Mouse (Mus musculus) frontal cortex, adult 2 months (tissue): ENCODE data around the gene Mipep. TPM values are rescaled to one million over a fixed set of nuclear protein-coding genes. Genes with fewer than 3 reads are reported as not detected.
A peak's percentile ranks its signal among the peaks of the same experiment; 100 is the strongest.

Experiments
- DNase-seq, 2 experiments: peaks; one replicate each; pipeline ENCODE4 v3.0.0; 2022; ENCODE audit warnings: low spot score in 1 of 2; ENCODE audit errors: extremely low spot score in 1 of 2
- polyA plus RNA-seq: library from polyadenylated mRNA; depleted of rRNA; stranded (reverse); fragments of >200 nt; gene quantifications from 2 replicates; pipeline ENCODE4 v1.2.3, GENCODE M21; 2012

The Mipep gene
- polyA plus RNA-seq, 1 experiment, result 16.7 TPM

- no peak for DNase-seq
These were observed 13.2 kb downstream of the Mipep start for GRCm38 (mm10) chr14:60797596-60797995.

DNA sequence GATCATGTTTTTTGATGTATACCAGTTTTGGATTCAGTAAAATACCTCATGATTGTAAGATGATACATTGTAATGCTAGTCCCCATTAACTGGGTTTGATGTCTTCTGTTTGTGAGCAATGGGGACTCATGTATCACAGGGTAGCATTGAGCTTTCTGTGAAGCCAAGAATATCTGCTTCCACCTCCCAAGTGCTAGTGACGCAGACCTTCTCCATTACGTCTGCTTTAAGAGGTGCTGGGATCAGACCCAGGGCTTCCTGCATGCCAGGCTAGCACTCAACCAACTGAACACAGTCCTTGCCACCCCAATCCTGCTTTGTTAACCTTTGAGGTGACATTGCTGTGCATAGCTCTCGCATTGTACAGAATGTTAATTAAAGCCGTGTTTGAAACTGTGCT lies 14.3 kb downstream of the Mipep start:
- DNase-seq, result no peak

DNA sequence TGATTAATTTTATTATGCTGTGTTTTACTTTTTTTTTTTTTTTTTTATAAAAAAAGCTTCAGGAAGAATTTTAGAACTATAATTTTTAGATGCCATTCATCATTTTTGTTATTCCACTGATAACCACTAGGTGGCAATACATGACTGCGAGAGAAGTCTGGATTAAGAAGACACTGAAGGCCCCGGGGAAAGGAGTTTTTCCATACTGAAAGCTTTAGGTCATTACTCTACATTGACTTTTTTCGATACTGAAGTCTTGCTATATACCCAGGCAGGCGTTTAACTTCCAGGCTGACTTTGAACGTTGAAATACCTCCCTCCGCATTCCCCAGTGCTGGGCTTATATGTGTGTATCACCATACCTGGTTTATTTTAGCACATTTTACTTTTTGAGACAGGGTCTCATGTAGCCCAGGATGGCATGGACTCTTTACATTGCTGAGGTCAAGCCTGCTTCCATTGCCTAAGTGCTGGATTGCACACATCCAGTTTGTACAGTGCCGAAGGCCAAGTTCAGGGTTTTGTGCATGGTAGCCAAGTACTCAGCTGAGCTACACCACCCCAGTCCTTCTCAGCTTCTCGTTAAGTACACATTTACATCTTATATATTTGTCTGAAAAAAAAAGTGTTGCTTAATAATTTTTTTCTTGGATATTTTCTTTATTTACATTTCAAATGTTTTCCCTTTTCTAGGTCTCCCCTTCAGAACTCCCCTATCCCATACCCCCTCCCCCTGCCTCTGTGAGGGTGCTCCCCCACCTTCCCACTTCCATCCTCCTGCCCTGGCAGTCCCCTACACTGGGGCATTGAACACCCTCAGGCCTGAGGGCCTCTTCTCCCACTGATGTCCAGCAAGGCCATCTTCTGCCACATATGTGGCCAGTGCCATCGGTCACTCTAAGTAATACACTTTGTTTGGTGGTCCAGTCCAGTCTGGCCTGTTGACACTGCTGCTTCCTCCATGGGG lies 15.7 kb downstream of the Mipep start:
- peak in 1 of 2 experiments; percentile 69 for DNase-seq

DNA sequence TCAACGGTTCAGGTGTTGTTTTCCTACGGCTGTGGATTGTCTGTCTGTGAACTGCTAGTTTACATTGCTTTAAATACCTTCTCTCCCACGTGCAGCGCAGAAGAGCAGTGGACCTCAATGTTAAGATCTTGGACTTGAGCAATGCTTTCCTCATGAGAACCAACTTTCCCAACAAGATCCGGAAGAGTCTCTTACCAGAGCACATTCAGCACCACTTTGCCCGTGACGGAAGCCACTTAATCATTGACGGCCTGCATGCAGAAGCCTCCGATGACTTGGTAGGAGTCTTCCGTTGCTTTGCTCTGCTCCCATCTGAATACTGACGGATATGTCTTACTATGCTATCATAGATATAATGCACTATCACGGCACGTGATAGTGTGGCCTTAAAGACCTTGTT lies 17.7 kb downstream of the Mipep start:
- DNase-seq, result no peak

- no peak for DNase-seq
These were observed 20.6 kb downstream of the Mipep start for GRCm38 (mm10) chr14:60804978-60805377.

- no peak for DNase-seq
These were observed 21.5 kb downstream of the Mipep start for GRCm38 (mm10) chr14:60805871-60806270.

DNA sequence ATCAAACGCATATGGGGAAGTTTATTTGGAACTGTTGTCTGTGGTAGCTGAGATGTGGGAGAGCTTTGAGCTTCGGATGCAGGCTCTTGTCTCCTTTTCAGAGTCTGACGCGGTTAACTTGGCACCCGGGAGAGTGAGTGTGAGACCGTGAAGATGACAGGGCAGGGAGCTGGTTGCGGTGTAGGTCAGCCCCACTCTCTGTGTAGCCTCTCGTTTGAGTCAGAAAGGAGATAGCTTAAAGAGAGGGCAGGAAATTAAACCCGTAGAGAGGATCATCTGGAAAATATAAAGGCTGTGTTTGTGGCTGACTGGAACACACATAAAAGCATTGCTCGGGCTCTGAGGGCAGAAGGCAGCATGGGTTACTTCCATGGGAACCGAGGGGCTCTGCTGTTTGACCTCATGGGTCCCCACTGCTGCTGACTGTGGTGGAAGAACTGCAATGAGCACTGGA lies 22.5 kb downstream of the Mipep start:
- DNase-seq, result peak in 1 of 2 experiments; percentile 56

DNA sequence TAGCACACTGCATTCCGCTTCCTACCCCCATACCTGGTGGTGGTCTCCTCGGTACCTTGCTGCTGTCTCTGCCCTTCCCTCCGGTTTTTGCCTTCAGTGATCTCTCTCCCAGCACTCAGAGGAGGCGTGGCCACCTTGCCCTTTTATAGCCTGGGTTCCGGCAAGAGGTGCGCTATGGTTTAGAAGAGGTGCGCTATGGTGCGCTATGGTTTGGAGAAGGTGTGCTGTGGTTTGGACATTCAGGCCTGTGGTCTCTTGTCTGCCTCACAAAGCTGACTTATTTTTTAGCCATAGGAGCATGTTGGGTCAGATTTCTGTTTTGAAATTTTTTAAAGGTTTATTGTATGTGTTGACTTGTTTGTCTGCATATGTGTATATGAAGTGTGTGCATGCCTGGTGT lies 25.5 kb downstream of the Mipep start:
- no peak for DNase-seq

GRCm38 (mm10) chr14:60811547-60811946 lies 27.2 kb downstream of the Mipep start:
- no peak for DNase-seq

DNA sequence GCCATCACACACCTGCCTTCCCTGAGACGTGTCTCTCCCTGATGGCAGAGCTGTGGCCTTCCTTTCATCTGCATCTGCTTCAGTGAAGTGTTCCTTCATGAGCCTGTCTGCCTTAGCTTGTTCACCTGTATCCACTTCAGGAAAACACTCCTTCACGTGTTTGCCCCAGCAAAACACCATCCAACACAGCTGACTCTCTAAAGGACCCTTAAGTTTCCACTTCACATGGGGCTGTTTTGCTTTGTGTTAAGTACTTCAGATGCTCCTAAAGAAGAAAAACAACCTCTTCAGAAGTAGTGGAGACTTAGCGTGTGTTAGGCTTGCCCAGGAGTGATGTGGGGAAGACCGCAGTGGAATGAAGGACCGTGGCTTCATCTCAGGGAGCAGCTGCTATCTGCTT lies 30.7 kb downstream of the Mipep start:
- DNase-seq, result no peak

- DNase-seq, result no peak
These were observed 33.7 kb downstream of the Mipep start for GRCm38 (mm10) chr14:60818045-60818444.

GRCm38 (mm10) chr14:60830096-60830495 lies 45.7 kb downstream of the Mipep start:
- no peak for DNase-seq

GRCm38 (mm10) chr14:60836709-60837108 lies 52.3 kb downstream of the Mipep start:
- no peak for DNase-seq

- DNase-seq, result no peak
These were observed 55.3 kb downstream of the Mipep start for GRCm38 (mm10) chr14:60839654-60840053.

DNA sequence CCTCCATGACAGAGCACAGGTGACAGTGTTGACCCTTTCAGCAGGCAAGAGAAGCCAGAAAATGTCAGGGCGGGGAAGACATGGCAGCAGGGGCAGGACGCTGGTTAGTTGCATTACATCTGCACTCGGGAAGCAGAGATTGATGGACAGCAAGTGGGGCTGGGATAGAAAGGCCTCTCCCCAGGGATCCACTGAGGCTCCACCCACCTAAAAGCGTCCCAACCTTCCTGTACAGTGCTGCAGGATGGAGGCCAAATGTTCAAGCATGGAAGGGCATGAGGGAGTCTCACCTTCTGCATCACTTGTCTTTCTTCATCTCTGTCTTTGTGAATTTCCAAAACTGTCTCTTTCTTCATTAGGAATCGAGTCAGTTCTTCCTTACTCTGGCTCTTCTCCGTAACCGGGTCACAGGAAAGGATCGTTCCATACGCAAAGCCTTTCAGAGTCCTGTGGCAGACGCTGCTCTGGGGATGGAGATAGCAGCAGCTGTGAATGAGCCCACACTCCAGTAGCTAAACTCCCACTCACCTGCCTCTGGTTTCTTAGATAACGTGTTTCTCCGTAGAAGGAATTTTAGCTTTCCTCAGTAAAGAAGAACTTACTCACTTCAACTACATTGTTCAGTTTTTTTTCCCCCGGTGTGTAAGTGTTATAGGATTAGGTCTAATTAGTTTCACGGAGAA lies 57.7 kb downstream of the Mipep start:
- DNase-seq, result peak; percentile 14 to 56

- no peak for DNase-seq
These were observed 59.2 kb downstream of the Mipep start for GRCm38 (mm10) chr14:60843596-60843995.

DNA sequence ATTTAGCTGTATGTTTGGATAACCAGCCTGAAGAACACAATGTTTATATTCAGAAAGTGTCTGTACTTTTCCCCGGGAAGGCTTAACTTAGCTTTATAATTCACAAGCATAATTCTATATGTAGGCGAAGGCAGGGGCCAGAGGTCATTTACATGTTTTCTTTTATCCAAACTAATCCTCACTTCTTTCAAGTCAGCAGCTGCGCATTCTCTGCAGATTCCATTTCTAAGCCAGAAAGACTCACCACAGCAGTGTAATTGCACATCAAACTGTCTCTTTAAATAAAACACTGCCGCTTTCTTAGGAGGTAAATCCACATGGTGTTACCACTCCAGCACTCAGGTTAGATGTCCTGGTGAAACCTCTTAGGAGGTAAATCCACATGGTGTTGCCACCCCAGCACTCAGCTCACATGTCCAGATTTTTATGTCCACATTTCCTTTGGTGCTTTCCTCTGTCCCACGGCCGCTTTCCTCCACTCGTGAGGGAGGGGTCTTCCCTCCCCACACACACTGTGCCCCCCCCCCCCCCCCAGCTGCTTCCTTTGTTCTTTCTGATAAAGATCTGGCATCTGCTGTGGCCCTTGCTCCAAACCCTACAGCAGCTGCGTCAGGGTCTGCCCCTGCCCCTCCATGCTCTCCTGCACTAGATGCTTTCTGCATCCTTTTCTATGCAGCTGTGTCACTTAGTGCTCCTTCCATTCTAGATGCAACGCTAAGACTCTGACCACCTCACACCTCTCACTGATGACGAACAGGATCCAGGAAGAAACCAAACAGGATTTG lies 61.1 kb downstream of the Mipep start:
- DNase-seq, result no peak

DNA sequence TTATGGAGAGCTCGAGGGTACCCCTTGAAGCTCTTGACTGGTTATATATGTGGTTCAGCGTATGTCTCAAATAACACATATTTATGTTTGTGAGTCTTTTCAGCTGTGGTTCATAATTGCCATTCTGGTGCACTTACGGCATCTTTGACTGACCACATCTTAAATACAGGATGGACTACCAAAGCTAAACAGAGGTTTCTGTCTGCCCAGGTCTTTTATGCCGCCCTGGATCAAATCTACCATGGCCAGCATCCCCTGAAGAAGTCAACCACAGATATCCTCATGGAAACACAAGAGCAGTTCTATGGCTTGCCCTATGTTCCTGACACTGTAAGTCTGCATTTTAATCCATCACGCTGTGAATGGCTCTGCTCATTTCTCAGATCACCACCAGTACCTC lies 61.8 kb downstream of the Mipep start:
- DNase-seq, result no peak

DNA sequence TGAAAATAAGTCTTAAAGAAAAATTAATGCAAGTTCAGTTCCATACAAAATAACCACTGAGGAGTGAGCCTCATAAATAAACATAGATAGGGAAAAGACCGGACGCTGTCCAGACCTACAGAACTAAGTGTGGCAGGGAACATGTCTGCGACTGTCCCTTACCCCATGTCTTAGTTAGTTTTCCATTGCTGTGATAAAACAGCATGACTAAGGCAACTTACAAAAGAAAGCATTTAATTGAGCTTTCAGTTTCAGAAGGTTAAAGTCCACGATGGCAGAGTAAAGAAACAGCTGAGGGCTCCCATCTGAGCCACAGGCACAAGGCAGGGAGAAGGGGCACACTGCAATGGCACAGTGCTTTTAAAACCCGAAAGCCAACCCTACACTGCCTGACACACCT lies 63.8 kb downstream of the Mipep start:
- no peak for DNase-seq

DNA sequence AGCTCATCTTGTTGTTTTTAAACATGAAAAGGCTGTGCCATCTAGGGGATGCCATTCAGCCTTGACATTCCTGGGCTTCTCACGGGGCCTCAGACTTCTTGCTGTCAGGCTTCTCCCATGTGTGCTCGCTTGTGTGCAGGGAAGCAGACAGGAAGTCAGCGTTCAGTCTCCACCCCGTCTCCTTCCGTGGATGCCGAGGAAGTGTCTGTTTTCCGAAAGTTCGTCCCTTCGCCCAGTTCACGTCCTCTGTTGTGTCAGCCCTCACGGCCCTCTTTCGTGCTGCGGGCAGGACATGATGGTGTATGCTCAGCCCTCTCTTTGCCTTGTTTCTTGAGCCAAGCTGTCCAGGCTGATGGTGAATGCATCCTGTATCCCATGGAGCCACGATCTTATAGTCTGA lies 65.7 kb downstream of the Mipep start:
- DNase-seq, result no peak

DNA sequence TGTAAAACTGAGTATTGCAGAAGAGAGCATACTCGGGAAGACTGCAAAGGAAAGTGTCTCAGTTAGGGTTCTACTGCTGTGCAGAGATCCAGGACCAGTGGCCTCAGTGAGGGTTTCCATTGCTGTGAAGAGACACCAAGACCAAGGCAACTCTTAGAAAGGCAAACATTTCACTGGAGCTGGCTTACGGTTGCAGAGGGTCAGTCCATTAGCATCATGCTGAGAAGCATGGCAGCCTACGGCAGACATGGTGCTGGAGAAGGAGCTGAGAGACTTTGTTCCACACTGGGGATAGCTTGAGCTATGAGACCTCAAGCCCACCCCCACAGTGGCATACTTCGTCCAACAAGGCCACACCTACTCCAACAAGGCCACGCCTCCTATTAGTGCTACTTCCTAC lies 67.3 kb downstream of the Mipep start:
- DNase-seq, result no peak
